Mouse (Mus musculus) MEL (cell line): ENCODE results near the gene Dcp1b. TPM values are rescaled to one million over a fixed set of nuclear protein-coding genes. Genes with fewer than 3 reads are reported as not detected.

Source experiments
- DNase-seq: peaks from one replicate; pipeline ENCODE4 v3.0.0; 2011; ENCODE audit warnings: low read depth, low spot score
- H3K27ac ChIP-seq: 2 replicates; pipeline ENCODE4 v1.5.1; 2012; ENCODE audit warnings: low read depth, mild to moderate bottlenecking, control low read depth, low read length, moderate library complexity; ENCODE audit not compliant: control insufficient read depth
- H3K27me3 ChIP-seq, 2 experiments: fragments of 150-350 bp in 1 of 2; sonication (generic) in 1 of 2; 2 replicates each; pipeline ENCODE4 v1.6.1; 2012; ENCODE audit warnings: low read length in 2 of 2, mild to moderate bottlenecking in 2 of 2, improper control_type of control experiment in 1 of 2, moderate library complexity in 1 of 2; ENCODE audit not compliant: insufficient read depth in 2 of 2, control insufficient read depth in 1 of 2
- H3K36me3 ChIP-seq, 2 experiments: 2 replicates each; pipeline ENCODE4 v1.6.1; 2012 to 2014; ENCODE audit warnings: low read length in 2 of 2, improper control_type of control experiment in 1 of 2, inconsistent platforms in 1 of 2, mild to moderate bottlenecking in 1 of 2; ENCODE audit not compliant: insufficient read depth in 2 of 2, control insufficient read depth in 1 of 2
- H3K4me1 ChIP-seq, 2 experiments: fragments of 150-350 bp in 1 of 2; sonication (generic) in 1 of 2; 2 replicates each; pipeline ENCODE4 v1.6.1; 2012; ENCODE audit warnings: low read length in 2 of 2, improper control_type of control experiment in 1 of 2, mild to moderate bottlenecking in 1 of 2; ENCODE audit not compliant: insufficient read depth in 2 of 2, control insufficient read depth in 1 of 2
- H3K4me3 ChIP-seq, 2 experiments: fragments of 150-350 bp in 1 of 2; sonication (generic) in 1 of 2; 2 replicates each; pipeline ENCODE4 v1.5.1; 2012; ENCODE audit warnings: low read depth in 2 of 2, low read length in 2 of 2, mild to moderate bottlenecking in 2 of 2, moderate library complexity in 2 of 2, control low read depth in 1 of 2, improper control_type of control experiment in 1 of 2; ENCODE audit not compliant: control insufficient read depth in 1 of 2, insufficient read depth in 1 of 2
- H3K79me2 ChIP-seq: 2 replicates; pipeline ENCODE4 v1.6.1; 2012; ENCODE audit warnings: mild to moderate bottlenecking, low read length, moderate library complexity; ENCODE audit not compliant: control insufficient read depth, poor library complexity, insufficient read depth
- H3K9ac ChIP-seq: 2 replicates; pipeline ENCODE4 v1.6.1; 2012; ENCODE audit warnings: low read depth, mild to moderate bottlenecking, control low read depth, low read length, moderate library complexity; ENCODE audit not compliant: control insufficient read depth, poor library complexity, severe bottlenecking
- H3K9me3 ChIP-seq: fragments of 150-350 bp; sonication (generic); replicated peaks from 2 replicates; pipeline ENCODE4 v1.6.1; 2012; ENCODE audit warnings: mild to moderate bottlenecking, low read length, improper control_type of control experiment, moderate library complexity; ENCODE audit not compliant: insufficient read depth
- BHLHE40 ChIP-seq: IDR thresholded peaks from 2 replicates; pipeline ENCODE4 v1.6.1; 2012; ENCODE audit warnings: low read depth, mild to moderate bottlenecking, inconsistent platforms, low read length, improper control_type of control experiment, borderline replicate concordance
- CHD1 ChIP-seq: IDR thresholded peaks from 2 replicates; pipeline ENCODE4 v1.6.1; 2012; ENCODE audit warnings: low read depth, mild to moderate bottlenecking, inconsistent platforms, low read length, improper control_type of control experiment
- CTCF ChIP-seq, 3 experiments: IDR thresholded peaks in 2 of 3; conservative IDR thresholded peaks in 1 of 3; 2 replicates each; pipeline ENCODE4 v1.5.1; 2011 to 2012; ENCODE audit warnings: low read length in 3 of 3, low read depth in 2 of 3, mild to moderate bottlenecking in 2 of 3, improper control_type of control experiment in 1 of 3, inconsistent platforms in 1 of 3, mixed read lengths in 1 of 3, moderate library complexity in 1 of 3; ENCODE audit not compliant: control insufficient read depth in 1 of 3, insufficient read depth in 1 of 3, poor library complexity in 1 of 3, severe bottlenecking in 1 of 3
- E2F4 ChIP-seq: IDR thresholded peaks from 2 replicates; pipeline ENCODE4 v1.6.1; 2011; ENCODE audit warnings: low read depth, low read length, improper control_type of control experiment, borderline replicate concordance
- ELF1 ChIP-seq: IDR thresholded peaks from 2 replicates; pipeline ENCODE4 v1.6.1; 2014; ENCODE audit warnings: low read depth, mild to moderate bottlenecking, inconsistent platforms, low read length, improper control_type of control experiment, moderate library complexity
- EP300 ChIP-seq, 2 experiments: IDR thresholded peaks; 2 replicates each; pipeline ENCODE4 v1.6.1; 2011; ENCODE audit warnings: improper control_type of control experiment in 2 of 2, low read length in 2 of 2, low read depth in 1 of 2, mild to moderate bottlenecking in 1 of 2
- ETS1 ChIP-seq: IDR thresholded peaks from 2 replicates; pipeline ENCODE4 v1.6.1; 2012; ENCODE audit warnings: low read depth, mild to moderate bottlenecking, inconsistent platforms, low read length, improper control_type of control experiment, moderate library complexity
- GATA1 ChIP-seq: IDR thresholded peaks from 2 replicates; pipeline ENCODE4 v1.6.1; 2011; ENCODE audit warnings: low read depth, low read length, improper control_type of control experiment
- HCFC1 ChIP-seq: IDR thresholded peaks from 2 replicates; pipeline ENCODE4 v1.6.1; 2012; ENCODE audit warnings: low read depth, mild to moderate bottlenecking, inconsistent platforms, low read length, improper control_type of control experiment, moderate library complexity
- KAT2A ChIP-seq: conservative IDR thresholded peaks from 2 replicates; pipeline ENCODE4 v1.6.1; 2012; ENCODE audit warnings: low read depth, low read length, improper control_type of control experiment, inconsistent platforms
- MAFK ChIP-seq: IDR thresholded peaks from 2 replicates; pipeline ENCODE4 v1.6.1; 2011; ENCODE audit warnings: low read depth, mild to moderate bottlenecking, low read length, improper control_type of control experiment, borderline replicate concordance
- MEF2A ChIP-seq: IDR thresholded peaks from 2 replicates; pipeline ENCODE4 v1.6.1; 2014; ENCODE audit warnings: low read depth, mild to moderate bottlenecking, inconsistent platforms, low read length, improper control_type of control experiment; ENCODE audit not compliant: poor library complexity, insufficient replicate concordance, severe bottlenecking; ENCODE audit errors: extremely low read depth
- MYB ChIP-seq: IDR thresholded peaks from 2 replicates; pipeline ENCODE4 v1.6.1; 2011; ENCODE audit warnings: mild to moderate bottlenecking, low read depth, low read length, improper control_type of control experiment
- POLR2AphosphoS2 ChIP-seq: IDR thresholded peaks from 2 replicates; pipeline ENCODE4 v1.6.1; 2011; ENCODE audit warnings: low read length, improper control_type of control experiment
- POLR2AphosphoS5 ChIP-seq: IDR thresholded peaks from 2 replicates; pipeline ENCODE4 v1.6.1; 2012; ENCODE audit warnings: low read depth, borderline replicate concordance, mild to moderate bottlenecking, inconsistent platforms, low read length, moderate library complexity, mixed read lengths
- SMC3 ChIP-seq: IDR thresholded peaks from 2 replicates; pipeline ENCODE4 v1.6.1; 2011; ENCODE audit warnings: low read depth, low read length, improper control_type of control experiment
- TBP ChIP-seq: IDR thresholded peaks from 2 replicates; pipeline ENCODE4 v1.8.0; 2011; ENCODE audit warnings: low read depth, low read length, improper control_type of control experiment
- UBTF ChIP-seq: IDR thresholded peaks from 2 replicates; pipeline ENCODE4 v1.6.1; 2012; ENCODE audit warnings: low read depth, mild to moderate bottlenecking, inconsistent platforms, low read length, improper control_type of control experiment, moderate library complexity, borderline replicate concordance; ENCODE audit not compliant: insufficient read depth
- USF2 ChIP-seq, 2 experiments: IDR thresholded peaks; 2 replicates each; pipeline ENCODE4 v1.6.1; 2011 to 2012; ENCODE audit warnings: improper control_type of control experiment in 2 of 2, low read length in 2 of 2, borderline replicate concordance in 1 of 2, inconsistent platforms in 1 of 2, low read depth in 1 of 2, mild to moderate bottlenecking in 1 of 2; ENCODE audit not compliant: insufficient read depth in 1 of 2
- ZMIZ1 ChIP-seq: IDR thresholded peaks from 2 replicates; pipeline ENCODE4 v1.6.1; 2012; ENCODE audit warnings: low read depth, mild to moderate bottlenecking, inconsistent platforms, low read length, improper control_type of control experiment, moderate library complexity
- ZNF384 ChIP-seq: IDR thresholded peaks from 2 replicates; pipeline ENCODE4 v1.6.1; 2012; ENCODE audit warnings: low read depth, mild to moderate bottlenecking, inconsistent platforms, low read length, improper control_type of control experiment
- polyA plus RNA-seq, 2 experiments: library from polyadenylated mRNA; stranded (reverse) in 1 of 2; unstranded in 1 of 2; fragments of >175 nt in 1 of 2; fragments of >200 nt in 1 of 2; gene quantifications; 2 replicates each; pipeline versions ENCODE4 v1.2.1 to v1.2.4; 2012; ENCODE audit warnings: low replicate concordance in 2 of 2, low read depth in 1 of 2; ENCODE audit not compliant: insufficient read length in 2 of 2, insufficient read depth in 1 of 2, missing spikeins in 1 of 2
- total RNA-seq: library from RNA; depleted of rRNA; stranded (reverse); fragments of 300-350 nt; gene quantifications from 2 replicates; pipeline ENCODE4 v1.2.3, GENCODE M21; 2012

Gene Dcp1b
- total and polyA plus RNA-seq, 3 experiments, result 7.9 to 15.7 TPM; not detected in 1

GRCm38 (mm10) chr6:119204286-119204685 is 29.2 kb downstream of the Dcp1b start:
- Histone ChIP-seq H3K9me3 (no peaks in the 10 kb centered on the region), H3K4me3 (no peak overlapping the region), H3K27ac (no peak overlapping the region), H3K79me2 (no peaks in the 10 kb centered on the region), H3K27me3 (no peaks in the 10 kb centered on the region), H3K36me3 (no peaks in the 10 kb centered on the region), H3K9ac (no peak overlapping the region), H3K4me1 (no peaks in the 10 kb centered on the region)
- DNase-seq, result no peak
- TF ChIP-seq ZNF384 (no peak), MYB (no peak), ETS1 (no peak), ZMIZ1 (no peak), SMC3 (no peak), HCFC1 (no peak), USF2 (IDR thresholded peaks at IDR 0.05; ENCODE audit: borderline replicate concordance in 1 of 2, insufficient read depth in 1 of 2, low read depth in 1 of 2, low read length in 2 of 2) (no peak), CTCF (IDR thresholded peaks at IDR 0.05 in 2 of 3, conservative IDR thresholded peaks at IDR 0.05 in 1 of 3; ENCODE audit: control insufficient read depth in 1 of 3, insufficient read depth in 1 of 3, low read depth in 2 of 3, low read length in 3 of 3, poor library complexity in 1 of 3, severe bottlenecking in 1 of 3) (no peak), POLR2AphosphoS5 (no peak), KAT2A (no peak)
- TF ChIP-seq, all 39 proteins: peak for 0

- H3K4me3 ChIP-seq, result no peak overlapping the region
- H3K4me1 ChIP-seq, result no peaks in the 10 kb centered on the region
- no peaks in the 10 kb centered on the region for H3K27me3 ChIP-seq
- no peak for DNase-seq
- TF ChIP-seq ZMIZ1, result no peak
- no peak for TF ChIP-seq KAT2A
- TF ChIP-seq CHD1, result no peak
- TF ChIP-seq MAFK, result no peak
- TF ChIP-seq SMC3, result no peak
- TF ChIP-seq MEF2A, result no peak
- no peak for TF ChIP-seq POLR2AphosphoS2
- no peak for TF ChIP-seq GATA1
- TF ChIP-seq BHLHE40, result no peak
- TF ChIP-seq UBTF, result no peak
- no peak for TF ChIP-seq ETS1
- no peak for TF ChIP-seq ZNF384
- TF ChIP-seq ELF1, result no peak
- no peak for TF ChIP-seq USF2 (IDR thresholded peaks at IDR 0.05; ENCODE audit: borderline replicate concordance in 1 of 2, insufficient read depth in 1 of 2, low read depth in 1 of 2, low read length in 2 of 2)
- TF ChIP-seq TBP, result no peak
- no peak for TF ChIP-seq E2F4
- TF ChIP-seq MYB, result no peak
- no peak for TF ChIP-seq EP300 (IDR thresholded peaks at IDR 0.05; ENCODE audit: low read depth in 1 of 2, low read length in 2 of 2)
- no peaks in the 10 kb centered on the region for H3K79me2 ChIP-seq
- H3K36me3 ChIP-seq, result no peaks in the 10 kb centered on the region
- H3K9me3 ChIP-seq, result no peaks in the 10 kb centered on the region
- no peak overlapping the region for H3K27ac ChIP-seq
- no peak overlapping the region for H3K9ac ChIP-seq
Observed at GRCm38 (mm10) chr6:119204915-119205314, 29.9 kb downstream of the Dcp1b start.
